Mouse (Mus musculus) spleen, postnatal 4 days (tissue): ENCODE results near the gene Clcnka.

Experiments used
- DNase-seq, 2 experiments: peaks; one replicate each; pipeline ENCODE4 v3.0.0; 2022; ENCODE audit warnings: low spot score in 2 of 2

Gene Clcnka

GRCm38 (mm10) chr4:141422841-141423240 lies 24.3 kb upstream of the Clcnka start:
- peak in 1 of 2 experiments; percentile 55 for DNase-seq

- DNase-seq, result no peak
These were observed 22.9 kb upstream of the Clcnka start for GRCm38 (mm10) chr4:141421423-141421822.

- peak in 1 of 2 experiments; percentile 57 for DNase-seq
These were observed 22.4 kb upstream of the Clcnka start for GRCm38 (mm10) chr4:141420886-141421285.

- DNase-seq, result peak in 1 of 2 experiments; percentile 60
These were observed 21.8 kb upstream of the Clcnka start, which contains the start of gene Hspb7 for GRCm38 (mm10) chr4:141420192-141420829. Gene Hspb7 (plus strand): TSS chr4:141420779.

- peak; percentile 48 to 62 for DNase-seq
These were observed 21.1 kb upstream of the Clcnka start for GRCm38 (mm10) chr4:141419398-141420191.

- DNase-seq, result peak in 1 of 2 experiments; percentile 54
These were observed 17.4 kb upstream of the Clcnka start, which contains the start of gene Clcnkb for GRCm38 (mm10) chr4:141415924-141416323. Gene Clcnkb (minus strand): TSS chr4:141416014.

- DNase-seq, result no peak
These were observed 13.0 kb upstream of the Clcnka start for GRCm38 (mm10) chr4:141411430-141411992.

- DNase-seq, result no peak
These were observed 10.1 kb upstream of the Clcnka start for GRCm38 (mm10) chr4:141408577-141408976.

- DNase-seq, result peak in 1 of 2 experiments; percentile 52
These were observed 8.2 kb upstream of the Clcnka start for GRCm38 (mm10) chr4:141406516-141407299.

- no peak for DNase-seq
These were observed 6.7 kb upstream of the Clcnka start for GRCm38 (mm10) chr4:141405314-141405622.

- peak; percentile 78 to 94 for DNase-seq
These were observed 6.2 kb upstream of the Clcnka start for GRCm38 (mm10) chr4:141404518-141405313.

GRCm38 (mm10) chr4:141400171-141400570 lies 1.6 kb upstream of the Clcnka start:
- no peak for DNase-seq

- DNase-seq, result no peak
These were observed 663 bp downstream of the Clcnka start for GRCm38 (mm10) chr4:141397861-141398260.

- no peak for DNase-seq
These were observed 3.8 kb downstream of the Clcnka start for GRCm38 (mm10) chr4:141394751-141395150.

- DNase-seq, result no peak
These were observed 7.2 kb downstream of the Clcnka start for GRCm38 (mm10) chr4:141391293-141391692.

GRCm38 (mm10) chr4:141389366-141390150 lies 9.0 kb downstream of the Clcnka start:
- DNase-seq, result no peak

GRCm38 (mm10) chr4:141387933-141388332 lies 10.6 kb downstream of the Clcnka start:
- DNase-seq, result no peak

- DNase-seq, result peak; percentile 65 to 86
These were observed 11.3 kb downstream of the Clcnka start for GRCm38 (mm10) chr4:141387093-141387784.

GRCm38 (mm10) chr4:141386150-141386549 lies 12.4 kb downstream of the Clcnka start:
- no peak for DNase-seq

- DNase-seq, result peak; percentile 42 to 72
These were observed 13.2 kb downstream of the Clcnka start for GRCm38 (mm10) chr4:141385275-141385674.
